Mouse (Mus musculus) midbrain, postnatal 0 days (tissue): Measurements from ENCODE around the gene Tmem40. TPM values are rescaled to one million over a fixed set of nuclear protein-coding genes. Genes with fewer than 3 reads are reported as not detected.

Experiments
- ATAC-seq: fragments of 200-750 bp; cut with Nextera tagmentation; 2 replicates; pipeline ENCODE4 v1.8.0; 2017; ENCODE audit warnings: moderate number of reproducible peaks, mild to moderate bottlenecking, moderate TSS enrichment, moderate library complexity; ENCODE audit not compliant: low FRiP score
- DNase-seq: peaks from one replicate; pipeline ENCODE4 v3.0.0-alpha.2; 2015; ENCODE audit warnings: low spot score
- H3K27ac ChIP-seq: fragments of 300-500 bp; sonication (generic); 2 replicates; pipeline ENCODE4 v1.5.1; 2014; ENCODE audit warnings: low read depth, mild to moderate bottlenecking, low read length, mixed read lengths
- H3K27me3 ChIP-seq: fragments of 300-500 bp; sonication (generic); 2 replicates; pipeline ENCODE4 v1.6.1; 2014; ENCODE audit warnings: low read length, control low read depth, mixed read lengths; ENCODE audit not compliant: insufficient read depth
- H3K36me3 ChIP-seq: fragments of 300-500 bp; sonication (generic); 2 replicates; pipeline ENCODE4 v1.6.1; 2014; ENCODE audit warnings: low read length, control low read depth, mixed read lengths; ENCODE audit not compliant: insufficient read depth
- H3K4me1 ChIP-seq: fragments of 300-500 bp; sonication (generic); 2 replicates; pipeline ENCODE4 v1.6.1; 2014; ENCODE audit warnings: mild to moderate bottlenecking, control low read depth, antibody characterized with exemption, low read length, mixed read lengths; ENCODE audit not compliant: insufficient read depth
- H3K4me2 ChIP-seq: fragments of 300-500 bp; sonication (generic); 2 replicates; pipeline ENCODE4 v1.6.1; 2014; ENCODE audit warnings: low read depth, mild to moderate bottlenecking, low read length, mixed read lengths; ENCODE audit not compliant: poor library complexity, severe bottlenecking
- H3K4me3 ChIP-seq: fragments of 300-500 bp; sonication (generic); 2 replicates; pipeline ENCODE4 v1.5.1; 2014; ENCODE audit warnings: low read depth, mild to moderate bottlenecking, low read length, moderate library complexity
- H3K9ac ChIP-seq: fragments of 300-500 bp; sonication (generic); replicated peaks from 2 replicates; pipeline ENCODE4 v1.6.1; 2014; ENCODE audit warnings: mild to moderate bottlenecking, low read length, moderate library complexity, mixed read lengths; ENCODE audit not compliant: poor library complexity, severe bottlenecking
- H3K9me3 ChIP-seq: fragments of 300-500 bp; sonication (generic); 2 replicates; pipeline ENCODE4 v1.6.1; 2016; ENCODE audit warnings: low read length, control low read depth
- CTCF ChIP-seq: IDR thresholded peaks from 2 replicates; pipeline ENCODE4 v1.5.1; 2016; ENCODE audit warnings: antibody characterized with exemption, mild to moderate bottlenecking
- WGBS: fragments of 180-500 bp; shearing (Covaris S2); extraction: QIAGEN DNeasy Blood & Tissue Kit; methylation state at CpG from one replicate; pipeline ENCODE4 v1.1.7; 2014; 5-methylcytosine and 5-hydroxymethylcytosine counted together
- polyA plus RNA-seq: library from polyadenylated mRNA; unstranded; fragments of >200 nt; fragmentation: Nextera tagmentation; extraction: Ambion mirVana; gene quantifications from 2 replicates; pipeline ENCODE4 v1.2.1, GENCODE M21; 2015
- total RNA-seq: library from RNA; depleted of rRNA; stranded (reverse); fragments of >200 nt; gene quantifications from 2 replicates; pipeline ENCODE4 v1.2.3, GENCODE M21; 2014; rRNA removed

Tmem40 gene
- total RNA-seq (0.99 and 1.5 TPM in 2 replicates), polyA plus RNA-seq (1.5 TPM in 2 replicates)

GRCm38 (mm10) chr6:115761995-115762756 is at the start of gene Tmem40:
Gene Tmem40, minus strand, starts transcription at chr6:115762410.
- Histone ChIP-seq H3K27ac (no peak within 1 kb of the TSS), H3K4me3 (no peak within 1 kb of the TSS), H3K27me3 (no peaks in the 10 kb centered on the region), H3K4me1 (peaks cover 3% of the 10 kb centered on the region; the same call in 1 of the 2 replicates), H3K4me2 (no peak within 1 kb of the TSS), H3K36me3 (no peaks in the 10 kb centered on the region), H3K9ac (no peak within 1 kb of the TSS), H3K9me3 (no peaks in the 10 kb centered on the region)
- no peak for ATAC-seq
- WGBS: 4% methylated on average over 9 of the region's 9 CpGs
- DNase-seq: peak; percentile 27
- TF ChIP-seq CTCF: no peak

- Histone ChIP-seq H3K36me3 (peaks cover 2% of the 10 kb centered on the region), H3K4me2 (no peak overlapping the region), H3K27me3 (no peaks in the 10 kb centered on the region), H3K9ac (no peak overlapping the region), H3K27ac (no peak overlapping the region), H3K4me3 (no peak overlapping the region), H3K4me1 (peaks cover 2% of the 10 kb centered on the region), H3K9me3 (no peaks in the 10 kb centered on the region)
- WGBS: 70% methylated on average over 8 of the region's 8 CpGs
- no peak for ATAC-seq
- TF ChIP-seq CTCF: no peak
- no peak for DNase-seq
These were observed 49.4 kb upstream of the Tmem40 start for GRCm38 (mm10) chr6:115811606-115812005.

- ATAC-seq (peak; percentile 90), DNase-seq (peak; percentile 95)
- no peaks in the 10 kb centered on the region for H3K27me3 ChIP-seq
- H3K4me1 ChIP-seq: peaks cover 5% of the 10 kb centered on the region
- H3K36me3 ChIP-seq: peaks cover 21% of the 10 kb centered on the region
- peak within 1 kb of the TSS; percentile 69 for H3K4me2 ChIP-seq
- no peaks in the 10 kb centered on the region for H3K9me3 ChIP-seq
- H3K9ac ChIP-seq: peak within 1 kb of the TSS; percentile 89
- under 1% methylated on average over 46 of the region's 47 CpGs for WGBS
- H3K4me3 ChIP-seq: peak within 1 kb of the TSS; percentile 78
- H3K27ac ChIP-seq: peak within 1 kb of the TSS; percentile 99
- TF ChIP-seq CTCF: peak; percentile 70
These were observed 46.5 kb upstream of the Tmem40 start, which contains the start of gene Rpl32 for GRCm38 (mm10) chr6:115808488-115809231. Gene Rpl32, minus strand, starts transcription at chr6:115808747.

GRCm38 (mm10) chr6:115808196-115808487 is 45.9 kb upstream of the Tmem40 start:
- DNase-seq (no peak), ATAC-seq (no peak)
- Histone ChIP-seq H3K4me3 (peak overlapping the region; percentile 78), H3K27me3 (no peaks in the 10 kb centered on the region), H3K36me3 (peaks cover 21% of the 10 kb centered on the region), H3K27ac (peak overlapping the region; percentile 99), H3K4me1 (peaks cover 5% of the 10 kb centered on the region), H3K4me2 (peak overlapping the region; percentile 69), H3K9me3 (no peaks in the 10 kb centered on the region), H3K9ac (peak overlapping the region; percentile 89)
- no peak for TF ChIP-seq CTCF
- 1% methylated on average over 22 of the region's 22 CpGs for WGBS

- no peak for ATAC-seq
- peak overlapping the region; percentile 89 for H3K9ac ChIP-seq
- peak overlapping the region; percentile 69 for H3K4me2 ChIP-seq
- H3K4me1 ChIP-seq: peaks cover 5% of the 10 kb centered on the region
- H3K27me3 ChIP-seq: no peaks in the 10 kb centered on the region
- peak overlapping the region; percentile 78 for H3K4me3 ChIP-seq
- no peaks in the 10 kb centered on the region for H3K9me3 ChIP-seq
- H3K36me3 ChIP-seq: peaks cover 21% of the 10 kb centered on the region
- peak; percentile 15 for DNase-seq
- 3% methylated on average over 15 of the region's 15 CpGs for WGBS
- no peak for TF ChIP-seq CTCF
- H3K27ac ChIP-seq: peak overlapping the region; percentile 99
These were observed 45.4 kb upstream of the Tmem40 start for GRCm38 (mm10) chr6:115807464-115808195.
